Mouse (Mus musculus) embryonic fibroblast, embryonic 13.5 days (primary cell): Measurements from ENCODE around the gene Zrsr1. TPM values are rescaled to one million over a fixed set of nuclear protein-coding genes. Genes with fewer than 3 reads are reported as not detected.

Experiments
- H3K27ac ChIP-seq: 2 replicates; pipeline ENCODE4 v1.5.1; 2012; ENCODE audit warnings: low read length, control low read depth, inconsistent platforms; ENCODE audit not compliant: insufficient read depth
- H3K4me1 ChIP-seq: 2 replicates; pipeline ENCODE4 v1.6.1; 2011; ENCODE audit warnings: low read length; ENCODE audit not compliant: control insufficient read depth, insufficient read depth
- H3K4me3 ChIP-seq: 2 replicates; pipeline ENCODE4 v1.5.1; 2011; ENCODE audit warnings: mild to moderate bottlenecking, control low read depth, low read length; ENCODE audit not compliant: insufficient read depth
- CTCF ChIP-seq: IDR thresholded peaks from 2 replicates; pipeline ENCODE4 v1.5.1; 2011; ENCODE audit warnings: mild to moderate bottlenecking, control low read depth, low read length, moderate library complexity, borderline replicate concordance; ENCODE audit not compliant: insufficient read depth
- POLR2A ChIP-seq: IDR thresholded peaks from 2 replicates; pipeline ENCODE4 v1.6.1; 2011; ENCODE audit warnings: low read depth, mild to moderate bottlenecking, control low read depth, low read length, moderate library complexity
- polyA plus RNA-seq: library from polyadenylated mRNA; stranded (reverse); fragments of >200 nt; gene quantifications from 2 replicates; pipeline ENCODE4 v1.2.4, GENCODE M21; 2011; ENCODE audit warnings: low read depth; ENCODE audit not compliant: missing spikeins, insufficient read length

Gene Zrsr1
- polyA plus RNA-seq, 1 experiment: 12.6 TPM

DNA sequence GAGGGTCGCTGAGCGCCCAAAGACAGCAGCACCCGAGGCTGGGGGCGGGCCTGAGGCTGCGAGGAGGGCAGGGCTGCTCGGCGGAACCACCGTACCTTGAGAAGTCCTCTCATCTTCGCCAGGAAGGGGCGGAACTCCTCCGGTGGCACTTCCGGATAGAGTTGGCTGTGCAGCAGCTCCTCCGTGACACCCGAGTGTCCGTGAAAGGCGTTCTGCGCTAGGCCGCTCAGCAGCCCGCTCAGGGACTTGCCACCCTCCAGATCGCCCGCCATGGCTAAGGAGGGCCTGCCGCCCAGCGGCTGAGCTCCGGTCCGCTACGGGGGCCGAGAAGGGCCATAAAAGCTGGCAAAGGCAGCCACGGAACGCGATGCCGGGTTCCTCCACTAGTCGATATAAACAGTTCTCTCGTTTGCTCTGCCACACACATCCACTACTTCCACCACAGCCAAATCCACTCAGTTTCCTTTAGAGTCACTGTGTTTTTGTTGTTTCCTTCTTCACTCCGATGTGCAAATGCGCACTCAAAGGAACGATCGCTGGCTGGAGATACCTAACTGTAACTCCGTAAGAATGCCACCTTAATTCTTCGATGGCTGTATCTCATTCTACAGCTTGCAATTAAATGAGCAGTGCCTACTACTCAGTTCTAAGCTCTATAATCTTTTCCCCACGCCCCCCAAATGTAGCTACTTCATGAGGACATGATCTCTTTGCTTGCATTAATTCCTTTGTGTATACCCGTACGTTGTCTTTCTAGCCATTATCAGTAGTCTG is 10.4 kb downstream of the Zrsr1 start, which contains the start of the genes Gm28048 and Commd1:
Gene Gm28048 (minus strand): TSS at position 107 of the 774 bp plus-strand sequence.
Gene Commd1 (minus strand): TSS at position 399 of the 774 bp plus-strand sequence.
- Histone ChIP-seq H3K4me3 (peak within 1 kb of the TSS; percentile 86), H3K4me1 (peaks cover 2% of the 10 kb centered on the region; the same call in 1 of the 2 replicates), H3K27ac (peak within 1 kb of the TSS; percentile 83)
- TF ChIP-seq CTCF (peak; percentile 22; the same call in 1 of the 2 replicates), POLR2A (peak; percentile 88)

GRCm38 (mm10) chr11:22982846-22983245 is 11.0 kb downstream of the Zrsr1 start:
- no peak overlapping the region for H3K27ac ChIP-seq
- peaks cover 2% of the 10 kb centered on the region; the same call in 1 of the 2 replicates for H3K4me1 ChIP-seq
- no peak for TF ChIP-seq POLR2A
- TF ChIP-seq CTCF: no peak
- H3K4me3 ChIP-seq: no peak overlapping the region

DNA sequence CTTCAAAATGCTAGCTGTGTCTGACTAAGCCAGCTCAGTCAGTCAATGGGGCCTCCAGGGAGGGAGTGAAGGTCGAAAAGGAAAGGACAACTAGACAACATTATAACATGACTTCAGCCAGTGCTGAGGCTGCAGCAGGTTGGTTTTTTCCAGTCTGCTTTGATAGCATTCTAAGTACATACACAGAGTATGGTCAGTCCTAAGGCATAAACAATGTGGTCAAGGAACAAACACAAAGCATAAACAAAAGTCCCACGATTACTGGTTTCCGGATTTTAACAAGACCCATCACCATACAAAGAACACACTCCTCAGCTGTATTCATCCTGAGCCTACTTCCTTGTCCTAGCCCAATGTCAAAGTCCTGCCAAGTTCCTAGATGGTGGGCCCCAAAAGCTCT is 13.7 kb downstream of the Zrsr1 start:
- Histone ChIP-seq H3K4me3 (no peak overlapping the region), H3K4me1 (peaks cover 2% of the 10 kb centered on the region; the same call in 1 of the 2 replicates), H3K27ac (no peak overlapping the region)
- TF ChIP-seq POLR2A: no peak
- no peak for TF ChIP-seq CTCF

GRCm38 (mm10) chr11:22987357-22987756 is 15.6 kb downstream of the Zrsr1 start:
- Histone ChIP-seq H3K4me1 (peaks cover 2% of the 10 kb centered on the region; the same call in 1 of the 2 replicates), H3K4me3 (no peak overlapping the region), H3K27ac (no peak overlapping the region)
- TF ChIP-seq CTCF (0 out of 2 replicates have a peak, but pooled peaks have one; percentile 3), POLR2A (no peak)

GRCm38 (mm10) chr11:22989786-22990185 is 18.0 kb downstream of the Zrsr1 start:
- Histone ChIP-seq H3K4me3 (peak overlapping the region; percentile 13; the same call in 1 of the 2 replicates), H3K4me1 (no peaks in the 10 kb centered on the region; the same call in 1 of the 2 replicates), H3K27ac (peak overlapping the region; percentile 29)
- no peak for TF ChIP-seq CTCF
- TF ChIP-seq POLR2A: no peak

DNA sequence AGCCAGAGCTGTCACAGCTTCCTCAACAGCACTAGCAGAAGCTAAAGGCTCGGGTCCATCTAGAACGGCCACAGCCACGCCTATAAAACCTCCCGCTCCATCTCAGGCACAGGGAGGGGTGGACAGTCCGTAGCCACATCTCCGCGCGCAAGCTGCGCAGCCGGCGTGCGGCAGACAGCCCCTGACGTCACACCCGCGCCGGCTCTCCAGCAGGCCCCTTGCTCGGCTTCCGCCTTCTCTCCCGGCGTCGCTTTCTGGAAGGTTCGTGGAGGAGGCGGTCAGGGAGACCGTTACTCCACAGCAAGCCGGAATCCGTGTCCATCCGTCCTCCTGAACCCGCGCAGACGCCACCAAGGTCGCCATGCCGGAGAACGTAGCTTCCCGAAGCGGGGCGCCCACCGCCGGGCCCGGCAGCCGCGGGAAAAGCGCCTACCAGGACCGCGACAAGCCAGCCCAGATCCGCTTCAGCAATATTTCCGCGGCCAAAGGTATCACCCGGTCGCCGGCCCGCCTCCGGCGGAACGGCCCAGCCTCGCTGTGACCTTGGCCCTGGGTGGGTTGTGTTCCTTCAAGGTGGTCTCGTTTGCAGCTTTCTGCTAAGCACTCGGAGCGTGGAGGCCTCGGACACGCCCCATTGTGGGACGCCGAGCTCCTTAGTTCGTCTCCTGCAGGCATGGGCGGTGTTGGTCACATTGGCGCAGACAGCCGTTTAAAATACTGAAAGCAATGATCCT is 18.8 kb downstream of the Zrsr1 start, which contains the start of gene Cct4:
Gene Cct4 (plus strand): TSS at position 127 of the 734 bp plus-strand sequence.
- peak within 1 kb of the TSS; percentile 99 for H3K4me3 ChIP-seq

DNA sequence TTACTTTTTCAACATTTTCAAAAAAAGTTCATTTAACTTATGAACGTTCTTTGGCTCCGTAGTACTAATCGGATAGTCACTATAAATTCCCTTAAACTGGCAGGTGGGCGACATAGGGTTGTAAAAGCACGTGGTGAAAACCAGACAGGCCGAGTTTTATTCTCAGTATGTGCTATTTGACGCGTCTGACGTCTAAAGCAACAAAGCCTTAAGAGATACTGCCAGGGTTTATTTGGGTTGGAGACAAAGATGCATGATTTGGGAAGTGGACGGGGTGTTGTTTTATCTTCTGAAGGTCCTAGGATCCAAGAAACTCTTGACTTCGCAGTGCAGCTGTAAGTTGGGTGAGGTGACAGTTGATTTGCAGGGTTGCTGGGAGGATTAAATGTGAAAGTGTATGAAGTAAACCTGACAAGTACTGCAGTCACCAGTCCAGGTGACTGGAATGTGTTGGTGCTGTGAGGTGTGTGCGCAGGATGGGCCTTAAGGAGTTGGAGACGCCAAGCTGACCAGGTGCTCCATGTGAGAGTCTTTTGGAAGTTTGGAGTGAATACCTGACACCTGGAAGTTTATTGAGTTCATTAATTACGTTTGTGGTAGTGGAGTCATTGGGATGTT is 19.5 kb downstream of the Zrsr1 start:
- no peak for TF ChIP-seq POLR2A
- TF ChIP-seq CTCF: no peak
- Histone ChIP-seq H3K4me1 (no peaks in the 10 kb centered on the region; the same call in 1 of the 2 replicates), H3K27ac (no peak overlapping the region), H3K4me3 (peak overlapping the region; percentile 99)

More for the DNA sequence above, 18.8 kb downstream of the Zrsr1 start, which contains the start of gene Cct4:
- no peaks in the 10 kb centered on the region; the same call in 1 of the 2 replicates for H3K4me1 ChIP-seq
- TF ChIP-seq CTCF: no peak
- peak; percentile 90 for TF ChIP-seq POLR2A
- peak within 1 kb of the TSS; percentile 73 for H3K27ac ChIP-seq

DNA sequence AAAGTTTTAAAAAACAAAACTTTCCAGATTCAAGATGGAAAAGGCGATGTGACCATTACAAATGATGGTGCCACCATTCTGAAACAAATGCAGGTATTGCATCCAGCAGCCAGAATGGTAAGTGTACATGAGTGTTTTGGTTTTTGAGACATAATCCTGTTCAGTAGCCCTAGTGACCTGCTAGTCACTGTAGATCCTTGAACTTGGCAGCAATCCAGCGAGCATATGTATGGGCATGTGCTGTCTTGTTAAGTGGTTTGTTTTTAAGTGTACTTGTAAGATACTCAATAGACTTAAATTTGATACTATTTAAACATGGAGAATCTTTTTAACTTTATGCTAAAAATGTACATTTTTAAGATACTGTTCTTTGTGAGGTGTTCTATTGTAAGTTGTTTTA is 22.5 kb downstream of the Zrsr1 start:
- H3K4me3 ChIP-seq: no peak overlapping the region
- H3K27ac ChIP-seq: no peak overlapping the region
- TF ChIP-seq POLR2A: no peak
- no peak for TF ChIP-seq CTCF
- H3K4me1 ChIP-seq: no peaks in the 10 kb centered on the region; the same call in 1 of the 2 replicates

DNA sequence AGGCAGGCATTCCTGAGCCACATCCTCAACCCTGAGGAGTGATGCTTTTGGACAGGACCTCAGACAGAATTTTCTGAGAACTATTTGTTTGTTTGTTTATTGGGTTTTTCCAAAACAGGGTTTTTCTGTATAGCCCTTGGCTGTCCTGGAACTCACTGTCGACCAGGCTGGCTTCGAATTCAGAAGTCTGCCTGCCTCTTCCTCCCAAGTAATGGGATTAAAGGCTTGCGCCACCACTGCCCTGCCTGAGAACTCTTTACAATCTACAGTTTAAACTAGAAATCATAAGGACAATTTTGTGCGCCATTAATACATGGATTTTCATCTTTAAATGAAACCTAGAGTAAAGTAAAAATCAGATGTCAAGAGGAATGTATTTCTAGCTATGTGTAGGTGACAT is 23.7 kb downstream of the Zrsr1 start:
- Histone ChIP-seq H3K27ac (no peak overlapping the region), H3K4me1 (no peaks in the 10 kb centered on the region; the same call in 1 of the 2 replicates), H3K4me3 (no peak overlapping the region)
- TF ChIP-seq CTCF: no peak
- no peak for TF ChIP-seq POLR2A
